Mouse (Mus musculus) MEL (cell line): ENCODE data around the gene Map1b.

Experiments used
- CHD2 ChIP-seq: IDR thresholded peaks from 2 replicates; pipeline ENCODE4 v1.6.1; 2011; ENCODE audit warnings: low read length, improper control_type of control experiment
- CTCF ChIP-seq, 3 experiments: IDR thresholded peaks in 2 of 3; conservative IDR thresholded peaks in 1 of 3; 2 replicates each; pipeline ENCODE4 v1.5.1; 2011 to 2012; ENCODE audit warnings: low read length in 3 of 3, low read depth in 2 of 3, mild to moderate bottlenecking in 2 of 3, improper control_type of control experiment in 1 of 3, inconsistent platforms in 1 of 3, mixed read lengths in 1 of 3, moderate library complexity in 1 of 3; ENCODE audit not compliant: control insufficient read depth in 1 of 3, insufficient read depth in 1 of 3, poor library complexity in 1 of 3, severe bottlenecking in 1 of 3
- E2F4 ChIP-seq: IDR thresholded peaks from 2 replicates; pipeline ENCODE4 v1.6.1; 2011; ENCODE audit warnings: low read depth, low read length, improper control_type of control experiment, borderline replicate concordance
- EP300 ChIP-seq, 2 experiments: IDR thresholded peaks; 2 replicates each; pipeline ENCODE4 v1.6.1; 2011; ENCODE audit warnings: improper control_type of control experiment in 2 of 2, low read length in 2 of 2, low read depth in 1 of 2, mild to moderate bottlenecking in 1 of 2
- HCFC1 ChIP-seq: IDR thresholded peaks from 2 replicates; pipeline ENCODE4 v1.6.1; 2012; ENCODE audit warnings: low read depth, mild to moderate bottlenecking, inconsistent platforms, low read length, improper control_type of control experiment, moderate library complexity
- MAX ChIP-seq: IDR thresholded peaks from 2 replicates; pipeline ENCODE4 v1.6.1; 2011; ENCODE audit warnings: low read length, improper control_type of control experiment
- NELFE ChIP-seq: IDR thresholded peaks from 2 replicates; pipeline ENCODE4 v1.6.1; 2011; ENCODE audit warnings: low read depth, low read length, improper control_type of control experiment
- POLR2A ChIP-seq, 2 experiments: IDR thresholded peaks; 2 replicates each; pipeline ENCODE4 v1.6.1; 2011 to 2012; ENCODE audit warnings: low read length in 2 of 2, mild to moderate bottlenecking in 2 of 2, control low read depth in 1 of 2, improper control_type of control experiment in 1 of 2, low read depth in 1 of 2, moderate library complexity in 1 of 2; ENCODE audit not compliant: control insufficient read depth in 1 of 2, insufficient read depth in 1 of 2, poor library complexity in 1 of 2
- TBP ChIP-seq: IDR thresholded peaks from 2 replicates; pipeline ENCODE4 v1.8.0; 2011; ENCODE audit warnings: low read depth, low read length, improper control_type of control experiment
- USF2 ChIP-seq, 2 experiments: IDR thresholded peaks; 2 replicates each; pipeline ENCODE4 v1.6.1; 2011 to 2012; ENCODE audit warnings: improper control_type of control experiment in 2 of 2, low read length in 2 of 2, borderline replicate concordance in 1 of 2, inconsistent platforms in 1 of 2, low read depth in 1 of 2, mild to moderate bottlenecking in 1 of 2; ENCODE audit not compliant: insufficient read depth in 1 of 2
- ZKSCAN1 ChIP-seq: IDR thresholded peaks from 2 replicates; pipeline ENCODE4 v1.6.1; 2012; ENCODE audit warnings: low read depth, mild to moderate bottlenecking, inconsistent platforms, low read length, improper control_type of control experiment, moderate library complexity

DNA sequence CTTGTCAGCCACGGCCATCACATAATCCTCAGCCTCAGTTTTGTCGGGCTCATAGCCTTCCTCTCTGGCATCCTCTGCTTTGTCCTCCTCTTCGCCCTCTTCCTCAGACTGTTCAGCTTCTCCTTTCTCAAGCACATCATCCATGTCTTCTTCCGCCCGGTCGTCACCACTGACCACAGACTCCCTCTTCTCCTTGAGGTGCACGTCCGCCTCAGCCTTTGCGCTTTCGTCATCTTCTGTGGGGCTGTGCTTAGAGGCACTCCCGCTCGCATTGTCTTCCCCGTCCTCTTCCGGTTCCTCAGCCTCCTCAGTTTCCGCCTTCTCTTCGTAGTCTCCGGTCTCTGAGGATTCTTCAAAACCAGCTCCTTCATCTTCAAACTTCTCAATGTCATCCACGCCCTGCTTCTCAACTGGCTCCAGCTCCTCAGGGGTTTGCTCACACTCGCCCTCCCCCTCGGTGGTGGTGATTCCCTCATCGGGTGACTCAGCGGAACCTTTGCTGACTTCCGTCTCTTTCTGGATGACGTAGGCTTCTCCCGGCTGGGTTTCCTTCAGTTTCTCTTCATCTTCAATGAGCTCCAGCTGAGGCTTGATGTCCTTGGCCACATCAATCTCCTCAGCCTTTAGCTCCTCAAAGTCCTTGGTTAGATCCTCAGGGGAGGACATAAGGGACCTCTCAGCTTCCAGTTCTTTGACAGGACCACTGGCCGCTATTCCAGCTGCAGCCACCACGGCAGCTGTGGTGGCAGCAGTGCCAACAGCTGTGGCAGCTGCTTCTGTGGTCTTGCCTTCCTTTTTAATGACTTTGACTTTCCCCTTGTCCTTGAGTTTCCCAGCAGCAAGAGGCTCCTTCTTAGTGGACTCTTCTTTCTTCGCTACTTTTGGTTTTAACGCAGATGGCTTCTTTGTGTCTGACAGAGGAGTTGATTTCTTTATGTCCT is 83.0 kb downstream of the Map1b start:
- no peak for TF ChIP-seq CTCF (IDR thresholded peaks at IDR 0.05 in 2 of 3, conservative IDR thresholded peaks at IDR 0.05 in 1 of 3; ENCODE audit: control insufficient read depth in 1 of 3, insufficient read depth in 1 of 3, low read depth in 2 of 3, low read length in 3 of 3, poor library complexity in 1 of 3, severe bottlenecking in 1 of 3)
- no peak for TF ChIP-seq NELFE
- no peak for TF ChIP-seq CHD2
- no peak for TF ChIP-seq ZKSCAN1
- TF ChIP-seq POLR2A (IDR thresholded peaks at IDR 0.05; ENCODE audit: control insufficient read depth in 1 of 2, insufficient read depth in 1 of 2, low read depth in 1 of 2, low read length in 2 of 2, poor library complexity in 1 of 2): no peak
- no peak for TF ChIP-seq HCFC1
- no peak for TF ChIP-seq TBP
- TF ChIP-seq MAX: no peak
- no peak for TF ChIP-seq E2F4
- TF ChIP-seq EP300 (IDR thresholded peaks at IDR 0.05; ENCODE audit: low read depth in 1 of 2, low read length in 2 of 2): no peak
- no peak for TF ChIP-seq USF2 (IDR thresholded peaks at IDR 0.05; ENCODE audit: borderline replicate concordance in 1 of 2, insufficient read depth in 1 of 2, low read depth in 1 of 2, low read length in 2 of 2)
